Mouse (Mus musculus) kidney, adult 2 months (tissue): ENCODE data around the gene Ago3. TPM values are rescaled to one million over a fixed set of nuclear protein-coding genes. Genes with fewer than 3 reads are reported as not detected.

Experiments used
- DNase-seq: peaks from one replicate; pipeline ENCODE4 v3.0.0; 2021
- H3K27ac ChIP-seq: fragments of 200-500 bp; 2 replicates; pipeline ENCODE4 v1.5.1; 2012; ENCODE audit warnings: low read depth, low read length, control low read depth, inconsistent platforms; ENCODE audit not compliant: insufficient read depth
- H3K27me3 ChIP-seq: fragments of 200-500 bp; replicated peaks from 2 replicates; pipeline ENCODE4 v1.6.1; 2012; ENCODE audit warnings: mild to moderate bottlenecking, moderate library complexity, low read length, inconsistent platforms; ENCODE audit not compliant: control insufficient read depth, insufficient read depth
- H3K36me3 ChIP-seq: fragments of 200-500 bp; 2 replicates; pipeline ENCODE4 v1.6.1; 2012; ENCODE audit warnings: mild to moderate bottlenecking, moderate library complexity, low read length, inconsistent platforms; ENCODE audit not compliant: control insufficient read depth, insufficient read depth
- H3K4me1 ChIP-seq: fragments of 200-500 bp; 2 replicates; pipeline ENCODE4 v1.6.1; 2011; ENCODE audit warnings: low read length; ENCODE audit not compliant: control insufficient read depth, insufficient read depth
- H3K4me3 ChIP-seq: fragments of 200-500 bp; 2 replicates; pipeline ENCODE4 v1.5.1; 2011; ENCODE audit warnings: mild to moderate bottlenecking, low read depth, low read length, control low read depth; ENCODE audit not compliant: insufficient read depth
- CTCF ChIP-seq: fragments of 200-500 bp; conservative IDR thresholded peaks from 2 replicates; pipeline ENCODE4 v1.5.1; 2011; ENCODE audit warnings: low read depth, mild to moderate bottlenecking, control low read depth, low read length, moderate library complexity, mixed read lengths; ENCODE audit not compliant: insufficient read depth, insufficient read length
- POLR2A ChIP-seq: fragments of 200-500 bp; IDR thresholded peaks from one replicate; pipeline ENCODE4 v1.6.1; 2011; ENCODE audit warnings: low read depth, low read length, control low read depth
- WGBS: fragments of 180-500 bp; shearing (Covaris S2); methylation state at CpG from one replicate; pipeline ENCODE4 v1.1.7; 2018; 5-methylcytosine and 5-hydroxymethylcytosine counted together
- polyA plus RNA-seq: library from polyadenylated mRNA; depleted of rRNA; stranded (reverse); fragments of >200 nt; gene quantifications from 2 replicates; pipeline ENCODE4 v1.2.3, GENCODE M21; 2012

Ago3 gene
- polyA plus RNA-seq, 1 experiment, result 7.9 TPM

DNA sequence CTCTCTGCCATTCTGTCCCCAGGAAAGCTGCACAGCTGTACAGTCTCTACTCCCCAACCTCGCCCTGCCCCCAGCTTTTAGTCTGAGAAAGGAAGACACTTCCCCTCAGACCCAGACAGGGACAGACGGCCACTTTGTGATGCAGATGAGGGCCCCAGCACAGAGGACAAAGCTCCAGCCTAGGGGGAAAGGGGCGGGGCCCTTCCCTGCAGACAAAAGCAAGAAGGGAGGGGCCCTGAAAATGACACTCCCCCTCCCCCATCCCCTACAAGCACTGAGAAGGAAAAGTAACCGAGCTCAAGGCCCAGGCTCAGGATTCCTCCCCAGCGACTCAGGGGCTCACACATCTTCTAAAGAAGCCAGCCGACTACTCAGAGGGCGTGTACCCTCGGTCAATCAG, 36.5 kb upstream of the Ago3 start:
- DNase-seq, result no peak

DNA sequence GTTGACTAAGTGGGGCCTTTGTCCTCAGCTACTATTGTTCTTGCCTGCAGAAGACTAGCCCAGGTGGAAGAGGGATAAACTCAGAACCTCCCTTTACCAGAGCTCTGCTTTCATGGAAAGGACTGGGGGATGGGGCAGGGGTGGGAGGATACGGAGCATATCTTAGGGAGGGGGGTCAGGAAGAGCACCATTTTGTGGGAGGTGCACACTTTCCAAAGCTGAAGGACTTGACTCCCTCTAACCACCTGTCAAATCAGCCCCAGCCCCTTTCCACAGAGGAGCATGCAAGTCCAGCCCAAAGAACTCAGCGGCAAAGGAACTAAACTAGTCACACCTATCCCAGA, 35.5 kb upstream of the Ago3 start:
- no peak overlapping the region for H3K27ac ChIP-seq
- WGBS, result 67% methylated on average over 2 of the region's 2 CpGs
- TF ChIP-seq POLR2A (no peak), CTCF (no peak)
- no peaks in the 10 kb centered on the region for H3K4me1 ChIP-seq
- no peak overlapping the region for H3K4me3 ChIP-seq
- no peaks in the 10 kb centered on the region for H3K27me3 ChIP-seq
- H3K36me3 ChIP-seq, result no peaks in the 10 kb centered on the region
- no peak for DNase-seq

More for the DNA sequence above, 36.5 kb upstream of the Ago3 start:
- no peak for TF ChIP-seq CTCF
- WGBS, result 43% methylated on average over 8 of the region's 8 CpGs
- no peaks in the 10 kb centered on the region for H3K4me1 ChIP-seq
- H3K36me3 ChIP-seq, result no peaks in the 10 kb centered on the region
- H3K27ac ChIP-seq, result no peak overlapping the region
- H3K4me3 ChIP-seq, result no peak overlapping the region
- H3K27me3 ChIP-seq, result no peaks in the 10 kb centered on the region

DNA sequence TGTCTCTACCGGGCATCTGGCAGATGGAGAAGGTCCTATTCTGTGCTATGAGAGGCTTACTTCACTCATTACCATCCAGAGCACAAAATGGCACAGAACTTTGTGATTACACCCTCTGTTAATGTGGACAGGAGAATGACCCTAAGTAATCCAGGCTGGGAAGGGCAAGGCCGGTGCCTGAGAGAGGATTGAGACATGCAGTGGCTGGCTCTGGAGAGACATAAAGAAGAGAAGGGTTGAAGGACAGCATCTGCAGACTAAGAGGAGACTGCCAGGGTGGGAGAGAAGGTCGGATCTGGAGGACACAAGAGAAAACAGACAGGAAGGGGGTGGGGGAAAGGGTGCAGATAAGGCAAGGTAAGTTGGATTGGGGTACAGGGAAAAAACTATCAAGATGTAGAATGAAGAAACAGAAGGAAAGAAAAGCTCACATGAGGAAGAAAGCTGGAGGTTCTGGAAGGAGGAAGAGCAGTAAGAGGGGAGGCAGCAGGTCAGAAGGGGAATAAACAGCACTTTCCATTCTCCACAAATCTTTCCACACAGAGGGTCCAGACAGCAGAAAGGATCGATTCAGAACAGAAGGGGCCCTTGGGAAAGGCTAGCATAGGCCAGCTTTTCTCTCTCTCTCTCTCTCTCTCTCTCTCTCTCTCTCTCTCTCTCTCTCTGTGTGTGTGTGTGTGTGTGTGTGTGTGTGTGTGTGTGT, 35.0 kb upstream of the Ago3 start:
- no peak for DNase-seq
- Histone ChIP-seq H3K4me1 (no peaks in the 10 kb centered on the region), H3K4me3 (no peak overlapping the region), H3K36me3 (no peaks in the 10 kb centered on the region), H3K27ac (no peak overlapping the region), H3K27me3 (no peaks in the 10 kb centered on the region)
- 36% methylated on average over 4 of the region's 4 CpGs for WGBS
- TF ChIP-seq POLR2A, result no peak
- TF ChIP-seq CTCF, result no peak

DNA sequence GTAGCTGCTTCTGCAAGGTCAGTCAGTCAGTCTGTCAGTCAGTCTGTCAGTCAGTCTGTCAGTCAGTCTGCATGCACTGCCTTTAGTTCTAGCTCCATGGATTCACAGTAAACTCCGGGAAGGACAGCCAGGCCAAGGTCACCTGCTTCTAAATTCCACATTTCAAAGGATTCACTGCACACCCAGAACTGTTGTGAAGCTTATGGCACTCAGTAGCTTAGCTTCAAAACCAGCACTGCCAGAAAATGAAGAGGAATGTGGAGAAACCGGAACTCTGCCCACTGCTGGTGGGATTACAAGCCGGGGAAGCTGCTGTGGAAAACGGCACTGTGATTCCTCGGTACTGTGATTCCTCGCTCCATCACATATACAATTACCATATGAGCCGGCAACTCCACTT, 26.1 kb upstream of the Ago3 start:
- Histone ChIP-seq H3K4me1 (no peaks in the 10 kb centered on the region), H3K36me3 (peaks cover 4% of the 10 kb centered on the region; the same call in 1 of the 2 replicates), H3K27me3 (no peaks in the 10 kb centered on the region), H3K4me3 (no peak overlapping the region), H3K27ac (no peak overlapping the region)
- no peak for TF ChIP-seq CTCF
- no peak for TF ChIP-seq POLR2A
- no peak for DNase-seq
- WGBS, result 81% methylated on average over 7 of the region's 7 CpGs

DNA sequence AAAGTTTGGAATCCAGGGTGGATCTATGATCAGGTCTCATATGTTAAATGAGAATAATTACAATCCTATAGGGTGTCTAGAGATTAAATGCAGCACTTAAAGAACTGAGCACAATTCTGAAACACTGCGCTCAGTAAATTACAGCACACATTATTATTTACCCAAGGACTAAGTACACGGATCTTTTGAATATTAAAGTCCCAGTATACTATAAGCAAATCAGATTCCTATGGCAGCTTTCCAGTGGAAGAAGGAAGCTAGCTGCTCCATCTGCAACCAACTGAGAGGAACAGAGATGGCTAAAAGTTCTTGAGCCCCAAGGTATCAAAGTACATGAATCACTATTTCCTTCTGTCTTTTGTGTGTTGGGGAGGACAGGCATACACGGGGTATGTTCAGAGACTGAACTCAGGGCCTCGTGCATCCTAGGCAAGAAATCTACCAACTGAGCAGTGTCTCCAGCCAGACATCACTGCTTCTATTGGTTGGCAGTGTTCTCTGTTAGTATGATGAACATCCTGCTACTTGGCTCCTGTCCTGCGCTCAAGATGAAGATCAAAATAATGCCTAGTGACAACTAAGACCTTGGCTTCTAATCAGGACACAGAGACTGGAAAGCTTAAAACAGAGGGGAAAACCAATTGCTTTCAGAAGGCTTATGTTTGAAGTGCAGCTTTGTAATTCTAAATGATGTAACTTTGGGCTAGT, 25.3 kb upstream of the Ago3 start:
- Histone ChIP-seq H3K36me3 (peaks cover 4% of the 10 kb centered on the region; the same call in 1 of the 2 replicates), H3K4me3 (no peak overlapping the region), H3K4me1 (no peaks in the 10 kb centered on the region), H3K27ac (no peak overlapping the region), H3K27me3 (no peaks in the 10 kb centered on the region)
- TF ChIP-seq POLR2A (no peak), CTCF (no peak)
- no peak for DNase-seq
- 87% methylated on average over 5 of the region's 5 CpGs for WGBS

DNA sequence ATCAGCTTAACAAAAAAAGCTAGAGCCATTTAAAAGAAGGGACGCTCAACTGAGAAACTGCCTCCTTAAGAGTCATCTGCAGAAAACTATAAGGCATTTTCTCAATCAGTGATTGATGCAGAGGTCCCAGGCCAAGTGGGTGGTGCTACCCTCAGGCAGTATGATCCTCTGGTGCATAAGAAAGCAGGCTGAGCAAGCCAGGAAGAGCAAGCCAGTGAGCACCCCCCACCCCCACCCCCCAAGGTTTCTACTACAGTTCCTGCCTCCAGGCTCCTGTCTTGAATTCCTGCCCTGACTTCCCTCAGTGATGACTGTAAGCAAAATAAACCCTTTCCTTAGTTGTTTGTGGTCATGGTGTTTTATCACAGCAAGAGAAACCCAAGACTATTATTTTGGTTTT, 20.9 kb upstream of the Ago3 start:
- H3K27ac ChIP-seq, result no peak overlapping the region
- no peak for TF ChIP-seq CTCF
- no peak for TF ChIP-seq POLR2A
- H3K4me1 ChIP-seq, result no peaks in the 10 kb centered on the region
- H3K27me3 ChIP-seq, result no peaks in the 10 kb centered on the region
- WGBS, result 96% methylated on average over 1 of the region's 1 CpGs
- H3K4me3 ChIP-seq, result no peak overlapping the region
- peaks cover 5% of the 10 kb centered on the region; the same call in 1 of the 2 replicates for H3K36me3 ChIP-seq
- DNase-seq, result no peak

DNA sequence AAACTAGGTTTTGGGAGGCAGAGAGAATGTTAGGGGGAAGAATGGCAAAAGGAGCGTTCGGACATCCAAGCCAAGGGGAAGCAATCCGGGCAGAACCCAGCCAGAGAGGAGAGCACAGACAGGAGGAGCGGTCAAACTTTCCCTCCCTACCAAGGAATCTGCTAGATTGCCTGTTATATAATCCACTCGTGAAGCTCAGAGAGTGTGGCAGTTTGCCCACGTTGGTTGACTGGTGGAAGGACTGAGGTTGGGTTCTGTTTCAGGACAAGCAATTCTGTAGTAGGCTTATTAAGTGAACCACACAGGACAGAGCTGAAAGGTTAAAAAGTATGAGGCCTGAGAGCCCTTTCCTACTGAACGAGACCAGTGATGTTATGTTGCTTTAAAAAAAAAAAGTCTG, 17.8 kb upstream of the Ago3 start:
- Histone ChIP-seq H3K4me1 (no peaks in the 10 kb centered on the region), H3K27me3 (no peaks in the 10 kb centered on the region), H3K27ac (no peak overlapping the region), H3K36me3 (peaks cover 3% of the 10 kb centered on the region; the same call in 1 of the 2 replicates), H3K4me3 (no peak overlapping the region)
- no peak for DNase-seq
- WGBS, result 67% methylated on average over 7 of the region's 7 CpGs
- TF ChIP-seq POLR2A, result no peak
- TF ChIP-seq CTCF, result no peak
